Mouse (Mus musculus) intestine, postnatal 0 days (tissue): ENCODE data around the gene Bcas3. TPM values are rescaled to one million over a fixed set of nuclear protein-coding genes. Genes with fewer than 3 reads are reported as not detected.

ENCODE experiments used
- ATAC-seq: fragments of 200-750 bp; cut with Nextera tagmentation; 2 replicates; pipeline ENCODE4 v1.8.0; 2017; ENCODE audit warnings: mild to moderate bottlenecking, moderate TSS enrichment, moderate library complexity
- H3K27ac ChIP-seq: fragments of 300-500 bp; sonication (generic); 2 replicates; pipeline ENCODE4 v1.5.1; 2014; ENCODE audit warnings: mild to moderate bottlenecking, low read depth, low read length, moderate library complexity
- H3K27me3 ChIP-seq: fragments of 300-500 bp; sonication (generic); replicated peaks from 2 replicates; pipeline ENCODE4 v1.6.1; 2014; ENCODE audit warnings: low read length, mixed read lengths; ENCODE audit not compliant: control insufficient read depth, insufficient read depth
- H3K36me3 ChIP-seq: fragments of 300-500 bp; sonication (generic); 2 replicates; pipeline ENCODE4 v1.6.1; 2014; ENCODE audit warnings: mild to moderate bottlenecking, moderate library complexity; ENCODE audit not compliant: control insufficient read depth, insufficient read depth
- H3K4me1 ChIP-seq: fragments of 300-500 bp; sonication (generic); replicated peaks from 2 replicates; pipeline ENCODE4 v1.6.1; 2014; ENCODE audit warnings: antibody characterized with exemption, low read length, mixed read lengths; ENCODE audit not compliant: control insufficient read depth, insufficient read depth
- H3K4me2 ChIP-seq: fragments of 300-500 bp; sonication (generic); replicated peaks from 2 replicates; pipeline ENCODE4 v1.6.1; 2014; ENCODE audit warnings: low read depth, mild to moderate bottlenecking, moderate library complexity
- H3K4me3 ChIP-seq: fragments of 300-500 bp; sonication (generic); 2 replicates; pipeline ENCODE4 v1.5.1; 2014; ENCODE audit warnings: low read depth, low read length
- H3K9ac ChIP-seq: fragments of 300-500 bp; sonication (generic); 2 replicates; pipeline ENCODE4 v1.6.1; 2014; ENCODE audit warnings: mild to moderate bottlenecking, low read depth, low read length
- H3K9me3 ChIP-seq: fragments of 300-500 bp; sonication (generic); 2 replicates; pipeline ENCODE4 v1.6.1; 2016; ENCODE audit warnings: mixed run types; ENCODE audit not compliant: control insufficient read depth
- CTCF ChIP-seq: sonication (generic); IDR thresholded peaks from 2 replicates; pipeline ENCODE4 v1.5.1; 2016; ENCODE audit warnings: low read depth, mild to moderate bottlenecking, control low read depth, antibody characterized with exemption, moderate library complexity
- WGBS: fragments of 180-500 bp; shearing (Covaris S2); extraction: QIAGEN DNeasy Blood & Tissue Kit; methylation state at CpG from one replicate; pipeline ENCODE4 v1.1.7; 2014; 5-methylcytosine and 5-hydroxymethylcytosine counted together
- polyA plus RNA-seq: library from polyadenylated mRNA; unstranded; fragments of >200 nt; fragmentation: Nextera tagmentation; extraction: Ambion mirVana; gene quantifications from 2 replicates; pipeline ENCODE4 v1.2.1, GENCODE M21; 2015

Bcas3 gene
- polyA plus RNA-seq, 1 experiment from 2014 or later: 17.2 TPM

- no peak for TF ChIP-seq CTCF
- Histone ChIP-seq H3K36me3 (no peaks in the 10 kb centered on the region), H3K4me2 (no peak overlapping the region), H3K9me3 (no peaks in the 10 kb centered on the region), H3K4me1 (no peaks in the 10 kb centered on the region), H3K4me3 (no peak overlapping the region), H3K9ac (no peak overlapping the region), H3K27ac (no peak overlapping the region), H3K27me3 (no peaks in the 10 kb centered on the region)
- 43% methylated on average over 8 of the region's 8 CpGs for WGBS
- no peak for ATAC-seq
Measured at GRCm38 (mm10) chr11:85687816-85688439, 335.0 kb downstream of the Bcas3 start.

DNA sequence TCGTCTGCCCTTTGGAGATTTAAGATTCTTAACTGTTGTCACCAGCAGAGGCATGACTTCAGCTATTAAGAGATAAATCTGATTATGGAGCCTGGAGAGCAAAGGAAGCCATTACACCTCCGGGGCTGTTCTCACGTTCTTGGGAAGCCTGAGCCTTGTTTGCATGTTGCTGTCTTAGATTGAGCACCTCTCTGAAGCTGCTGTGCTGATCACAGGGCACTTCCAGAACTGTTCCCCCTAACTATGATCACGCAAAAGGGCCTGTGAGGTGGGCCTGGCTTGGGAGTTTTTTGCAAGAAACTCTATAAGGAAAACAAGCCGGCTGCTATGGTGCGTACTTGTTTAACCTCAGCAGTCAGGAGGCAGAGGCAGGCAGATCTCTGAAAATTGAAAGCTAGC lies 335.5 kb downstream of the Bcas3 start:
- no peak for ATAC-seq
- H3K9me3 ChIP-seq: no peaks in the 10 kb centered on the region
- H3K36me3 ChIP-seq: no peaks in the 10 kb centered on the region
- H3K4me3 ChIP-seq: no peak overlapping the region
- WGBS: 75% methylated on average over 6 of the region's 6 CpGs
- H3K4me1 ChIP-seq: no peaks in the 10 kb centered on the region
- no peak for TF ChIP-seq CTCF
- H3K27ac ChIP-seq: no peak overlapping the region
- H3K27me3 ChIP-seq: no peaks in the 10 kb centered on the region
- no peak overlapping the region for H3K9ac ChIP-seq
- no peak overlapping the region for H3K4me2 ChIP-seq

- H3K36me3 ChIP-seq: no peaks in the 10 kb centered on the region
- H3K9me3 ChIP-seq: no peaks in the 10 kb centered on the region
- H3K4me1 ChIP-seq: no peaks in the 10 kb centered on the region
- no peak overlapping the region for H3K4me2 ChIP-seq
- H3K4me3 ChIP-seq: no peak overlapping the region
- ATAC-seq: no peak
- no peak for TF ChIP-seq CTCF
- H3K27me3 ChIP-seq: no peaks in the 10 kb centered on the region
- no peak overlapping the region for H3K9ac ChIP-seq
- no peak overlapping the region for H3K27ac ChIP-seq
- 92% methylated on average over 5 of the region's 5 CpGs for WGBS
Measured at GRCm38 (mm10) chr11:85689226-85689625, 336.3 kb downstream of the Bcas3 start.

DNA sequence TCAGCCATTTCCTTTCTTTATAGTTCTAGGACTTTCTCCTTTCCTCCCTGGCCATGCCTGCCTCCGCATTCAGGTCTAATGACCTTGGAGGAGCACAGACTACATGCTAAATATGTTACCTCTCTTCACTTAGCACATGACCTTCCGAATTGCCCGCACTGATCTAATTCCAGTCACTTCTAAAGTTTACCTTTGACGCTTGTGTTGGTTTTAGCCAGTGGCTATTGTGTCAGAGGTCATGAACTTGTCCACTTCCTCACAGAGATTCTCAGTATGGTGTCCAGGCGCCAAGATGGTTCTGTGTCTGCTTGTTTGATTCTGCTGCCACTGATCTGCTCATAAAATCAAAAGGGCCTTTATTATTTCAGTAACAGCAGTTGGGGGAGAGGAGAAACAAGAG lies 338.3 kb downstream of the Bcas3 start:
- Histone ChIP-seq H3K9ac (no peak overlapping the region), H3K9me3 (no peaks in the 10 kb centered on the region), H3K27ac (no peak overlapping the region), H3K4me1 (peaks cover 3% of the 10 kb centered on the region; the same call in 1 of the 2 replicates), H3K4me2 (no peak overlapping the region), H3K4me3 (no peak overlapping the region), H3K27me3 (no peaks in the 10 kb centered on the region), H3K36me3 (no peaks in the 10 kb centered on the region)
- ATAC-seq: no peak
- 62% methylated on average over 5 of the region's 5 CpGs for WGBS
- no peak for TF ChIP-seq CTCF

DNA sequence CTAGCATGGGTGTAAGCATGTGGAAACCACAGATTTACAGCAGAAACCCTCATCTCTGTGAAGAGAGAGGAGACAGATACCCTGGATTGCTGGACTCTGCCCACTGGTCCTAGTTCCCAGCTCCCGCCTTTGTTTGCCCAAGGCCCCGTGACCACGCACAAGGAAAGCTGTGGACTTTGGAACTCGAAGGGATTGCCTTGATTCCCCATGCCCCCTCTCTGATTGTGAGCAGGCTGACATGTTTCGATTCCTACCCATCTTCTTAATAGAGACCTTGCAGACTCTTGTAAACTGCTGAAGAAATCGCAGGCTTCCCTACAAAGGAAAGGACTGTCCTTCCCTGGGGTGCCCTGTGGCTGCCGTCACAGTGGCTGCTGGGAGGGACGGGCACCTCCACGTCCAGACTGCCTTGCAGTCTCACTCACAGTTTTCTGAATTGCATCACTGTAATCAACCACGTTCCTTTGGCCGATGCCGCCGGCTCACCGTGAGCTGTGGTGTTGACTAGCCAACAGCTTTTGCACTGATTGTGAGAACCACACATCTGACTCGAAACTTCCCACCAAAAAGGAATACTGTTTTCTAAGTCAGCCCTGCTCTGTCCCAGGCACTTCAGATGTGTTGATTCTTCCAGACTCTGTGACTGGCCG lies 342.8 kb downstream of the Bcas3 start:
- Histone ChIP-seq H3K9me3 (no peaks in the 10 kb centered on the region), H3K4me1 (peaks cover 11% of the 10 kb centered on the region), H3K27me3 (no peaks in the 10 kb centered on the region), H3K27ac (peak overlapping the region; percentile 77), H3K4me3 (peak overlapping the region; percentile 20), H3K36me3 (no peaks in the 10 kb centered on the region), H3K9ac (no peak overlapping the region), H3K4me2 (peak overlapping the region; percentile 51)
- ATAC-seq: peak; percentile 91
- no peak for TF ChIP-seq CTCF
- WGBS: 34% methylated on average over 16 of the region's 16 CpGs

GRCm38 (mm10) chr11:85696491-85697398 lies 343.8 kb downstream of the Bcas3 start:
- no peak overlapping the region for H3K4me3 ChIP-seq
- no peak overlapping the region for H3K4me2 ChIP-seq
- peaks cover 11% of the 10 kb centered on the region for H3K4me1 ChIP-seq
- no peaks in the 10 kb centered on the region for H3K9me3 ChIP-seq
- H3K27ac ChIP-seq: no peak overlapping the region
- H3K36me3 ChIP-seq: no peaks in the 10 kb centered on the region
- WGBS: 43% methylated on average over 14 of the region's 14 CpGs
- no peak overlapping the region for H3K9ac ChIP-seq
- no peaks in the 10 kb centered on the region for H3K27me3 ChIP-seq
- no peak for TF ChIP-seq CTCF
- ATAC-seq: no peak
